Mouse (Mus musculus) spleen, adult 2 months (tissue): ENCODE measurements around the gene Tgfb2.

Source experiments
- CTCF ChIP-seq: fragments of 200-500 bp; IDR thresholded peaks from 2 replicates; pipeline ENCODE4 v1.5.1; 2011; ENCODE audit warnings: mild to moderate bottlenecking, inconsistent platforms; ENCODE audit not compliant: insufficient read depth, insufficient read length, insufficient replicate concordance; ENCODE audit errors: extremely low read depth
- POLR2A ChIP-seq: fragments of 200-500 bp; IDR thresholded peaks from 2 replicates; pipeline ENCODE4 v1.6.1; 2011; ENCODE audit warnings: low read depth, low read length, inconsistent platforms

GRCm38 (mm10) chr1:186684041-186684440, 21.7 kb downstream of the Tgfb2 start:
- no peak for TF ChIP-seq CTCF
- no peak for TF ChIP-seq POLR2A
